Mouse (Mus musculus): ENCODE measurements around the gene Casq2.
"Not testable (repeated sequence)": the region's sequence is repeated elsewhere in the genome, so short reads cannot be mapped to it uniquely, and the experiment has no call there.

Gene Casq2

DNA sequence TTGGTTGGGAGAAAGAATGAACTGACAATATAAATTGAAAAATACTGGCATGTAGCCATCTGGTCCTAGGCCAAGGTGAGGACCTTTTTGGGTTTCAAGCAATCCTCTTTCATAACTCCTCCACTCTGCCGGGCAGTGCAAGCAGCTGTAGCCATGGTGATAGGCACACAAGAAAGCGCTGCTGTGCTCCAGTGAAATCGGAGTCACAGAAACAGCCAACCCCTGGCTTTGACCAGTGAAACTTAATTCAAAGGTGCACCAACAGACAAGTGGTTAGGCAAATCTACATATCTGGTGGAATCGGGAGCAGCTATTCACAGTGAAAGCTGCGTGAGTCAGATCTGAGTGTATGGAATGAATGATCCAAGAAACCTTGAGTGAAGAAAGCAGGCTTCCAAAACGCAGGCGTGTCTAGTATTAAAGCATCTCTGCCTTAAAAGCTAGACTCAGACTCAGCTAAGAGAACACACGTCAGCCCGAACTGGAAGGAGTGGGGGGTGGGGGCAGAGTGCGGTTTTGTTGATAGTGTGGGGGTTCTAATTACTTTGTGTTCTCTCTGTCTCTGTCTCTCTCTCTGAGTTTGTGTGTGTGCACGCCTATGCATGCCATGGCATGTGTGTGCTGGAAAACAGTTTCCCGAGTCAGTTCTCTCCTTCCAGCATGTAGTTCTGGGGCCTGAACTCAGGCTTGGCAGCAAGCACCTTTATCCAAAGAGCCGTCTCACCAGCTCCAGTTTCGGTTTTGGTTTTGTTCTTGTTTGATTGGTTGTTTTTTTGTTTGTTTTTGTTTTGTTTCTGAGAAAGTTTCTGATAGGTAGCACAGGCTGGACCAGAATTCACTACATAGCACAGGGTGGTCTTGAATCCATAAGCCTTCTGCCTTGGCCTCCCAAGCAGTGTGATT is 73.5 kb downstream of the Casq2 start:
- in situ Hi-C loops (cut with MboI, MseI) = no loop called here

DNA sequence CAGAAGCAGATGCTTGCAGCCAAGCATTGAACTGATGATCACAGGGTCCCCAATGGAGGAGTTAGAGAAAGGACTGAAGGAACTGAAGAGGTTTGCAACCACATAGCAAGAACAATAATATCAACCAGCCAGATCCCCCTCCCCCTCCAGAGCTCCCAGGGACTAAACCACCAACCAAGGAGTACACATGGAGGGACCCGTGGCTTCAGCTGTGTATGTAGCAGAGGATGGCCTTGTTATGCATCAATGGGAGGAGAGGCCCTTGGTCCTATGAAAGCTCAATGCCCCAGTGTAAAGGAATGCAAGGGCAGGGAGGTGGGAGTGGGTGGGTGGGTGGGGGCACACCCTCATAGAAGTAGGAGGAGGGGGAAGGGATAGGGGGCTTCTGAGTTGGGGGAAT is 77.6 kb downstream of the Casq2 start:
- in situ Hi-C loops (cut with MboI, MseI) = not testable (repeated sequence)

DNA sequence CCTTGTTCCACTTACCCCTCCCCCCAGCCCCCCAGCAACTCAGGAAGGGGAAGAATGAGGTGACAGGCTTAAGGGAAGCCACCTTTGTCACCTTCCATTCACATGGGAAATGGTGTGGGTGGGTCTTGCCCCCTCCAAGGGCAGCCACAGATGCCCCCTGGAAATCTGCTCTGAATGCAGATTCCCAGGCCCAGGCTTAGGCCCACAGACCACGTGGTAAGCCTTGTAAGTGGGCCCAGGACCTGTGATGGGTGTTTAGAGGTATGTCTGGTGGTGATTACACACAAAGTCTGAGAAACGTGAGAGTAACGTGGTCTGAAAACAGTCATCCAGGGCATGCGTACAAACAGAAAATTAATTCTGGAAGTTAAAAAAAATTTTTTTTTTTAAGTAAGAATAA is 78.7 kb downstream of the Casq2 start:
- in situ Hi-C loops (cut with MboI, MseI) = no loop called here

GRCm38 (mm10) chr3:102165536-102166286 is 79.5 kb downstream of the Casq2 start:
- in situ Hi-C loops (cut with MboI, MseI) = no loop called here

DNA sequence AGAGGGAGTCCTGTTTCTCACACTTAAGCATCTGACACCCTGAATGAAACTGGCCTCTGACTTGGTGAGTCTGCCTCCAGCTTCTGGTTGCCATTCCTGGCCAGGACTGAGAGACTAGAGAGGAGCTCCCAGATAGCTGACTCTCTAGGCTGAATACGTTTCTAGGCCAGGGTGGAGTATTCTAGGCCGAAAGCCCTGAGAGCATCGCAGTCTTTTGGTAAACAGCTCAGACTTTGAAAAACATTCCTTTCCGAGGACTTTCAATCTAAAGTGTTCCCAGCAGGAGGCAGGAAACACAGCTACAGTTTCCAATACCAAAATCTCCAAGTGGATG is 80.0 kb downstream of the Casq2 start:
- in situ Hi-C loops (cut with MboI, MseI) = no loop called here

DNA sequence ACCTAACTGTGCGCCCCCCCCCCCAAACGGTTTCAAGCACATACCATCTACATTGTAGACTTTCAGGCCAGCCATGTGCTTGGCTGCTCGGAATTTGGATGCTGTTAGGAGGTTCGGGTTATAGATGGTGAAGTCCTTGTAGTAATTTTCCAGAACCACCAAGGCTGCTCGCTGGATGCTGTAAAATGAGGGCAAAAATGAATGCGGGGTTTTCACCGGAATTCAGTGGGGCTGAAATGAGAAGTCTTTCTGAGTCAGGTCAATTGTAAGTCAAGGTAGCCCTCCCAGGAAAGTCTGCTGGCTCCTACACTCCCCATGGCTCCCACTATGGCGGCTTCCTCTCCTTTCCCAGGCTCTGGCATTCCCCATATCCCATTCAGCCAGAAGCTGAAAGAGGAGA is 80.6 kb downstream of the Casq2 start:
- in situ Hi-C loops (cut with MboI, MseI) = no loop called here

GRCm38 (mm10) chr3:102167555-102168210 is 81.5 kb downstream of the Casq2 start:
- in situ Hi-C loops (cut with MboI, MseI) = no loop called here

GRCm38 (mm10) chr3:102169197-102169905 is 83.1 kb downstream of the Casq2 start:
- in situ Hi-C loops (cut with MboI, MseI) = no loop called here

- in situ Hi-C loops (cut with MboI, MseI) = no loop called here
Observed at GRCm38 (mm10) chr3:102174118-102174865, 88.1 kb downstream of the Casq2 start.

DNA sequence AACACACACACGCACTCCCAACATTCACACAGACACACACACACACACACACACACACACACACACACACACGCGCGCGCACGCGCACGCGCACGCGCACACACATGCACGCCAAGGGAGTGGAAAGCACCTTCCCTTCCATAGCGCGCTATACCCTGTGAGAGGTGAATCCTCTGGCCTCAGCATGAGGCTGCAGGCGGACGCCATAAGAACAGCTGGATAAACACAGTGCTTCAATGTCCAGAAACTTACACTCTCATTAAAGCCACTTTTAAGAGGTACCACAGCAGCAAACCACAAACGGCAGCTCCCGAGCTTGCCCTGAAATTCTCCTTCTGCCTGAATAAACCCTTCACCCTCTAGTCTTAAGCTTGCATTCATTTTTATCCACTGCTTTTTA is 89.5 kb downstream of the Casq2 start:
- in situ Hi-C loops (cut with MboI, MseI) = no loop called here

GRCm38 (mm10) chr3:102176116-102176515 is 89.9 kb downstream of the Casq2 start:
- in situ Hi-C loops (cut with MboI, MseI) = no loop called here

DNA sequence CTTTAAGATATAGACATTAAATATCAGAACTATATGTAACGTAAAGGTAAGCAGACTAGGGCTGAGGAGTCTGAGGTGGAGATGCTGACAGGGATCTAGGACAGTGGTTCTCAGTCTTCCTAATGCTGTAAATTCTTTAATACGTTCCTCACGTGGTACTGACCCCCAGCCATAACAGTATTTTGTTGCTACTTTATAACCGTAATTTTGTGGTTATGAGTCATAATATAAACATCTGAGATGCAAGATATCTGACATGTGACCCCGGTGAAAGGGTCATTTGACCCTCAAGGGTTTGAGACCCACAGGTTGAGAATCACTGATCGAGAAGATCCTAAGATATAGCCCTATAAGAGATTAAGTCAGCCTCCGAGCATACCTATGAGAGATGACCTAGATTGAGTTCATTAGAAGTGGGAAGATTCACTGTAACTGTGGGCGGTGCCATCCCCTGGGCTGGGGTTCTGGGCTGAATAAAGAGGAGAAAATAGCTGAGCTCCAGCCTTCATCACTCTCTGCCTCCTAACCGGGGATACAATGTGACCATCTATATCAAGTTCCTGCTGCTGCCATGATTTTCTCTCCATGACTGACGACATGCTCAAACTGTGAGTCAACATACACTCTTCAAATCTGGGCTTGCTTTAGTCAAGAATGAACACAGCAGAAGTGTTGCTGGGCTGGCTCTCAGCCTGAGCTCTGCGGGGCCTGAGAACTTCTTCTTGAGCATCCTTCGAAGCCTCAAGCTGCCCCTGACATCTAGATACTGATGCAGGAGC is 91.8 kb downstream of the Casq2 start:
- in situ Hi-C loops (cut with MboI, MseI) = no loop called here

- in situ Hi-C loops (cut with MboI, MseI) = no loop called here
Observed at GRCm38 (mm10) chr3:102179869-102180268, 93.7 kb downstream of the Casq2 start.

DNA sequence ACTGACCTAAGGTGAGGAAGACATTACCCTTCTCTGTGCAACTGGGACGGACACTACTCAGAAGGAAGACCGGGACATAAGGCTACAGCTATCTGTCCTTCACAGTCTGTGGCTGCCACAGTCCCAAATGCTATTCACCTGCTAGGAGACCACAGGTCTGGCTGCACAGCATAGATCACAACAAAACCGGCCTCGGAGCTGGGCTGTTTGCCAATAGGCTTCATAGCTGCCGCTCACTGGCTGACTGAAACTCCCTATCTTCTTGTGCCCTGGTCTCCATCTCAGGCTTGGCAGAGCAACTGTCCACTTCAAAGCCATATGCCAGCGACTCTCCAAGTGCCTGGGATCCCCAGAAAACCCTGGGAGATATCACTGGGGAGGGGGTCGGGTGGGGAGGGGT is 94.5 kb downstream of the Casq2 start:
- in situ Hi-C loops (cut with MboI, MseI) = no loop called here

GRCm38 (mm10) chr3:102181191-102181590 is 95.0 kb downstream of the Casq2 start:
- in situ Hi-C loops (cut with MboI, MseI) = no loop called here

DNA sequence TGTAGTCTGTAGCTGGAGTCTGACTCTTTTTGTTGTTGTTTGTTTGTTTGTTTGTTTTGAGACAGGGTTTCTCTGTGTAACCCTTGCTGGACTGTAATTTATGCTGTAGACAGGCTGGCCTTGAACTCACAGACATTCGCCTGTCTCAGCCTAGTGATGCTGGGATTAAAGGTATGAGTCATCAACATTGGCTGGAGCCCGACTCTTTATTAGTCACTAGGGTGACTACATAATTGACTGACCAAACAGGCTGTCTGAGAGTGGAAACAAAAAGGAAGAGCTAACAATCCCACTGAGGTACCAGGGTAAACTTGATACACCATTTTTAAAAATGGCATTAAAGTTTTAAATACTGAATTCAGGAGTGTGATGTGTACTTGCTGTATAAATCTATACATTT is 96.4 kb downstream of the Casq2 start:
- in situ Hi-C loops (cut with MboI, MseI) = no loop called here

DNA sequence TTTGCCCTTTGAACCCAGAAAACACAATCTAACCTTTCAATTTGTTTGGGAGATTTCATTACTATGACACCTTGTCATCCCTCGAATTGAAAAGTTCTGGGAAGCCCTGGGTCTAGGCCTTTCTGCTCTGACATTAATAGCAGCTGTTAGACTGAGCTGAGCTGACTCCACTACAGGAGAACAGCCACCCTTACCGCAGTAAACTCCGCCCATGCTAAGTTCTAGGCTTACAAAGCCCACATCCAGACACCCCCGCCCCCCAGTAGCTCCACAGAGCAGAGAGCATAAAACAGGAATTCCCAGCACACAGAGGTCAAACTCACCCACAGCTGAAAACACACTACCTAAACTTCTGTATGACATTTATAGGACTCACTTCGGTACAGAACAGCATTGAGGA is 98.5 kb downstream of the Casq2 start:
- in situ Hi-C loops (cut with MboI, MseI) = no loop called here

DNA sequence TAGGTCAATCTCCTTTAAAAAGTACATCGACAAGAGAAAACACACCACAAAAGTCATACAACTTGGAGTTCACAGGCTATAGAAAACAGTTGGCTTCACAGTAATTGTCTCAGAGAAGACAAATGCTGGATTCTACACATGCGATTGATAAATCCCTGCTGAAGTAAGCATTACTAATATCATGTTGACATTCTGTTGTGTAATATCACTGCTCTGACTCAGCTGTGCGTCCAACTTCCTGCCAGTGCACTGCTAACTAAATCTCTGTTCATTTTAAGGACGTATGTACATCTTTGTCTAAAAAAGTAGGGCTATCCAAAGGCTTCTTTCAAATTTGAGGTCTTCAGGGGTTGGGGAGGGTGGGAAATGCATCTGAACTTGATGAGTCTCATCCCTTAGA is 101.2 kb downstream of the Casq2 start:
- in situ Hi-C loops (cut with MboI, MseI) = no loop called here

DNA sequence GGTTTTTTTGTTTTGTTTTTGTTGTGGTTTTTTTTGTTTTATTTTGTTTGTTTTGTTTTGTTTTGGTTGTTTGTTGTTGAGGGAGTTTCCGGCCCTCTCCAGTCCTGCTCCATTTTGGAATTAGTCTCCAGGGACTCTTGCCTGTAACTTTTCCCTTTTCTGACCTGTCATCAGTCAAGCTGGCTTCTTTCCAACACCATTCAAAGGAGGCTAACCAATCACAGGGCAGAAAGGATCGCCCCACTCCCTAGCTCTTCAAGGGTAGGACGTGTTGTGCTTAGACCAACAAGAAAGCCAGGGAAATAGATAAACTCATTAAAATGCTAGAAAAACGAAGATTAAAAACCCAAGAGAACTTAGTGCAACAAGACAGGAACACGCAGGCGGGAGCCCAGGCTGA is 102.8 kb downstream of the Casq2 start:
- in situ Hi-C loops (cut with MboI, MseI) = no loop called here

- in situ Hi-C loops (cut with MboI, MseI) = no loop called here
Observed at GRCm38 (mm10) chr3:102190015-102190414, 103.8 kb downstream of the Casq2 start.

Measured in T-helper 1 cell (primary cell).